Mouse (Mus musculus): ENCODE results near the gene Ehbp1l1.

Ehbp1l1 gene

DNA sequence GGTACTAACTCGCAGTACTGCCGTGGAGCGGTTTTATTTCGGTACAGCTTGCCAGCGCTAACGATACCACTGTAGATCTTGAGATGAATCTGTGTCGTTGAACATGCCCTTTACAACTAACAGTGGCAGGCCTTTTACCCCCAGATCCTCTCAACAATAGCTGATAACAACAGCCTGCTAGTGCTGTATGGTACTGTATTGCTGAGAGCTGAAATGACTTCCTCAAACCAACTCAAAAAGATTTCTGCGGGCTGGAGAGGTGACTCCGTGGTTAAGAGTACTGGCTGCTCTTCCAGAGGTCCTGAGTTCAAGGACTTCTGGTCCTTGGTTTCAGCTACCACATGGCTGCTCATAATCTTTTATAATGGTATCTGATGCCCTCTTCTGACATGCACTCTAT, 8.2 kb upstream of the Ehbp1l1 start:
- DNase-seq (ENCODE audit: low spot score in 2 of 2) = no peak

DNA sequence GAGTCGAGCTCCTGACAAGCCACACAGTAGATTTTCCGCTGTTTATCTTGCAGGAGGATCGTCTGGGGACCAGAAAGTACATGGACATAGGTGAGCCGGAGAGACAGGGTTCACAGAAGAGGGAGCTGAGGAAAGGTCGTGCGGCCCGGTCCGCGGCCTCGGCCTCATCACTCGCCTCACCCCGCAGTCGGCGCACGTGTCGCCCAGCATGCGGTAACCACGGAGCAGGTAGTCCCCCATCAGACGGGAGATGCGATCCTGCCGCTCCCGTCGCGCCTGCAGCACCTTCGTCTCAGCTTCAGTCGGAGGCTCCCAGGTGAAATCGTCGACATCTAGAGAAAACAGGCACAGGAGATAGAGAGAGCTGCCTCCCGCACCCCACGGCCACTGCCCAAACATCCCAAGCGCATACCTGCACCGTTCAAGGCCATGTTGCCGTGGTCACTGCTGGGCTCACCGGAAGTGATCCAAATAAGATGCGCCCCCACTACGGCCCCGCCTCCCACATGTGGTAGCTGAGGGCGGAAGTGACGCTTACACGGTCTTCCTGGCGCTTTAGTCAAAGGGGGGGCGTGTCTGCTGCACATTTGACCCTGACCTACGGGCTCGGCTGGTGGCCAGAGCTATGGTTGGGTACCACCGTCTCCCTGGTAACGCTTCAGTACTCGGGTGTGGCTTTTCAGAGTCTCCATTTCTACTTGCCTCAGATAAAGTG, 5.3 kb upstream of the Ehbp1l1 start:
- peak; percentile 96 for DNase-seq (ENCODE audit: low spot score in 2 of 2)

DNA sequence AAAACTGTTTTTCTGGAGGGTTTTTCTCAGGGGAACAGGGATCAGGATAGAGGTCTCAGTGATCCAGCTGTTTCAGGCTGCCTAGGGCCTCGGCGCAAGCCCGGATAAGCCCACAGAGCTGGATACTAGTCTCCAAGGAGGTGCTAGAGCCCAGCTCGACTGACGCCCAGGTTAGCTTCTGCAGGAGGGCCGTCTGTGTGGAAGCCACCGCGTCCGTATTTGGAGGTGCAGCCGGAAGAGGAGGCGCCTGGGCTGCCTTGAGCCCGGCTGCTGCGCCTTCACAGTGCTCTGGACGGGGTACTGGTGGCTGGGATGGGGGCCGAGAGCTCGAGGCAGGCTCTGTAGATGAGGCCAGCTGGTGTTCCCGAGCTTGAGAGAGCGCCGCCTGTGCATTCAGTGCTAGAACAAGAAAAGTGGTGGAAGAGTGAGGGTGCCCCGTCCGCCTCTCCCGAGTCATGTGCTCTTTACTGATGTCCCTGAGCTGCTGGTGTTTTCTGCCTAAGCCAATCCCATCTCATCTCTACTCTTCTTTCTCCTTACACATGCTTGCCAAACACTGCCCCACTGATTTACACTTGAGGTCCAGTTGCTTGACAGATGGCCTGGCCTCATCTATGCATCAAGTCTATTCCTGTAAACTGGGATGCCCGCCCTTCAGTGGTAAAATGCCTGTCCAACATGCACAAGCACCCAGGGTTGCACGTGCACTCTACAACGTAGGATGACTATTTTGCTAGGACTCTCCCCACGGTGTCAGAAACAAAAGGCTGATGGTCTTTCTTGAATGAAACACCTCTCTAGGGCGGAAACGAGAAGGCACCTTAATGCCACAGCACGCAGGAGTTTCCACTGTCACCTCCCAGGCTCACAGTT, 4.4 kb upstream of the Ehbp1l1 start:
- DNase-seq (ENCODE audit: low spot score in 2 of 2) = peak; percentile 49 to 59

DNA sequence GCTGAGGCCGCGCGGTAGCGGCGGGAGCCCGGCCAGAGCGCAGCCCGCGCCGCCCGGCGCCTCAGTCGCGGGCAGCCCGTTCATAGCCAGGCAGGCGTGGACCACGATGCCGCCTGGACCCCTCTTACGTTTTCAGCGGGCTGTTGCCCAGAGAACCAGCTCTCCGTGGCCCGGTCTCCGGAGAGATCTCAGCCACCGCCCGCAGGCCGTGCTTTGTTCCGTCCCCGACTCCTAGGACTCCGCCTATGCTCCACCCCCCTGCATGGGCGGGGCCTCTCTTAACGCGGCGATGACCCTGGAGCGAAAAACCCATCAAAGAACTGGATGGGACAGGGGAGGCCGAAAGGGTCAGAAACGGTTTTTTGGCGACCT, 3.3 kb upstream of the Ehbp1l1 start, which contains the start of gene Fam89b:
Fam89b (minus strand) TSS at position 210 of the 372 bp plus-strand sequence.
- DNase-seq (ENCODE audit: low spot score in 2 of 2) = peak; percentile 91

DNA sequence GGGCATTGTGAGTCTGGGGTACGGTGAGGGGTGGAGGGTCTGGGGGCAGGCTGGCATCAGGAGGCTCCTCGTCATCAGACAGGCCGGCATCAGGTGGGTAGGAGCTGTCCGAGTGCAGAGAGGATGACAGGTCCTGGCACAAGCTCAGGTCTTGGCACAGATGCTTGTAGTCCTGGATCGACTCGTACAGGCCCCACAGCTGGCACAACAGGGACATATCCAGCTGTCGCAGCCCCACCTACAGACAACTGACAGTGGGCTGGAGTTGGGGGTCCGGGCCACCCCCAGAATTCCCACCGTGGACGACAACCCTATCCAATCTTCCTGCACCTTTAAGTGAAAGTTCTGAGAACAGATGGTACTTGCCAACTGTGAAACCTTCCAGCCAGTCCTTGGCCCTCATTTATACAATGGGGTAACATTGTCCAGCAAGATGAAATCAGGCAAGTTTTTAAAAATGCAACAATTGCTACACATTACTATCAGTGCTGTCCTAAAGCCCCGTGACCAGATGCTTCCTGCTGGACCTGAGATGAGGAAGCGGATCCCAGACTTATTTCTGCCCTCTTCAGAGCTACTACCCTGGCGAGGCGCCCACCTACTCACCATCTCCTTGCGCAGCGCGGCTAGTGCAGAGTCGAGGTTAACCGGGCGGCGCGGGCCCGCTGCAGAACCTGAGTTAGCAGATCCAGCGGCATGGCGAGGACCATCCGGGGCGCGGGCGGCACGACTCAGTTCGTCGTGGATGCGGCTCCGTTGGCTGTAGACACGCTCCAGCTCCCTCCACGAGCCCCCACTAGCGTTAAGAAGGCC, 2.7 kb upstream of the Ehbp1l1 start:
- peak; percentile 81 to 82 for DNase-seq (ENCODE audit: low spot score in 2 of 2)

DNA sequence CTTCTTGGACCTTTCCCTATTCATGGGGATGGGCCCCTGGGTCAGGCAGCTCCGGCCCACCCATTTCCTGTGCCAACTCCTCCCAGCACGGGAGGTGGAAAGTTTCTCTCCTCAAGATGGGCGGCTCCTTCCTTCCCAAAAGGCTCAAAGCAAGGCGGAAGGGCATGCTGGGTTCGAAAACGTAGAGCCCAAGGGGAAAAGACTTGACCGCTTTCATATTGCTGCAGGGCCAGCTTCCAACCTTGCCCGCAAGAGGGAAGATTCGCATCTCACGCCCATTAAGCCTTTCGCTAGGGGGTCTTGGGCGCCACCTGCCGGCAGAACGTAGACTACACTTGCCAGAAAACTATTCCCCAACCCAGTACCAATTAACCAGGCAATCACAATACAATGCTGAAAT, 1.6 kb upstream of the Ehbp1l1 start:
- DNase-seq (ENCODE audit: low spot score in 2 of 2) = peak; percentile 84 to 91

DNA sequence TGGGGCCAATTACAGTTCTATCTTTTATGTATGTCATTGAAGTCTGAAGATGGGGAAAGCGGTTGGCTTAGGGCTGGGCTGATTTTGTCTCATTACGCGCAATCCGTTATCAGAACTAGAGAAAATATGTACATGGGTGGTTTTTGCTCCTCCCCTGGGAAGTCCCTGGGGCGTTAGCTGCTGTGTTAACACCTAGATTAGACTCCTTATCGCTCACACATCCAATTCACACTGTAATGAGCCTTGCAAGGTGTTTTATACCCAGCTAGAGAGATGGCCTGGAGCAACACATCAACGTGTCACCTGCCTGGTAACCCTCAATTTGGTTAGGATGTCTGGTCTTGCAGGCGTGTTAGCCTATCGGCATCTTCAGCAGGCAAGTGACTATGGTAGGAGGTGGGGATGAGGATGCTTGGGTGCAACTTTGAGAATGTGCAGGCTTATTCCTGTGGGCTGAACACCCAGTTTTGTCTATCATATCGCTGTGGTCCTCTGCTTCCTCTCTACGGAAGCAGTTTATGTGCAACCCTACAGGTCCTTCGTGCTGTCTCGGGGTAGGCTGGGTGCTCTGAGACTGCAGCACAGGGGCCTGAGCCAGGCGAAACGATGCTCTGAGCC, 953 bp upstream of the Ehbp1l1 start:
- DNase-seq (ENCODE audit: low spot score in 2 of 2) = no peak

DNA sequence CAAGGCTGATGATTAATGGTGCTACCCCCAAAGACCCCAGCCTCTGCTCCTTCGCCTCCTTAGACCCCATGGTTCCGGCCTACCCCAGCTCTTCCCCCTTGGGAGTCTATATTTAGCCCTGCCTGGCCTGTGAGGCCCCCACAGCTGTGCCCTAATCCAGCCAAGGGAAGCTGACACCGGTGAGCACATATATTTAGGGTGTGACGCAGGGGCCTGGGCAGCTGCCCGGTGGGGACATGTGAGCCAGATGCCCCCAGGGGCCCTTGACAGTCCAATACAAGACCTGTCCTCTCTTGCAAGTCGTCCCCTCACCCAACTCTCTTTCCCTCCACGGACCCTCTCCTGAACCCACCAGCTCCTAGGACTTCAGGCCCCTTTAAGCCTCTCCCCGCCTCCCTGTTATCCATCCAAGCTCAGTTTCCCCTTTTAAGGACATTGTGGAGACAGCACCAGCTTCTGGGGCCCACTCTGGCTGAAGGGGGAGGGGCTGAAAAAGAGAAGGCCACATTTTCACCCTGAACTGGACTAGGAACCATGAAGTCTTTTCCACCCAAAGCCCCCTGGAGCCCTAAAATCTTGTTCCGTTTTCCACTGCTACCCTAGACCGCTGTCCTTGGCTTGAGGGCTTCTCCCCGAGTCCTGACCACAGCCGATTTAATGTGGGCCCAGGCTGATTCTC, 949 bp downstream of the Ehbp1l1 start:
- DNase-seq (ENCODE audit: low spot score in 2 of 2) = no peak

DNA sequence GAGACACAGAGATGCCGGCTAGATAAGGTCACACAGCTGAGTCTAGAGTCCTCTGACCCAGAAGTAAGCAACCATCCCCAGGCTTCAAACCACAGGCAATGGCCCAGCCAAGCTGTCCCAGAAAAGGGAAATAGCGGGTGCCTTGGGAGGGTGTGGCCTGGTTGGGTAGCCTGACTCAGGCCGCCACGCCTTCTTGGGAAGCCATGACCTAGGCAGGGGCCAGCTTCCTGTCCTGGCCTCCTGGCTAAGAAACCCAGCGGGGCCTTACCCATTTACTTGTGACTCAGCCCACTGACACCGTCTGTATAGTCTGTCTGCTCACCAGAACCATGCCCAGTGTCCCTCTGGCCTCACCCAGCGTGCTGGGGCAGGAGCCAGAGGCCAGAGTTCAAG, 1.6 kb downstream of the Ehbp1l1 start:
- DNase-seq (ENCODE audit: low spot score in 2 of 2) = peak in 1 of 2 experiments; percentile 63

DNA sequence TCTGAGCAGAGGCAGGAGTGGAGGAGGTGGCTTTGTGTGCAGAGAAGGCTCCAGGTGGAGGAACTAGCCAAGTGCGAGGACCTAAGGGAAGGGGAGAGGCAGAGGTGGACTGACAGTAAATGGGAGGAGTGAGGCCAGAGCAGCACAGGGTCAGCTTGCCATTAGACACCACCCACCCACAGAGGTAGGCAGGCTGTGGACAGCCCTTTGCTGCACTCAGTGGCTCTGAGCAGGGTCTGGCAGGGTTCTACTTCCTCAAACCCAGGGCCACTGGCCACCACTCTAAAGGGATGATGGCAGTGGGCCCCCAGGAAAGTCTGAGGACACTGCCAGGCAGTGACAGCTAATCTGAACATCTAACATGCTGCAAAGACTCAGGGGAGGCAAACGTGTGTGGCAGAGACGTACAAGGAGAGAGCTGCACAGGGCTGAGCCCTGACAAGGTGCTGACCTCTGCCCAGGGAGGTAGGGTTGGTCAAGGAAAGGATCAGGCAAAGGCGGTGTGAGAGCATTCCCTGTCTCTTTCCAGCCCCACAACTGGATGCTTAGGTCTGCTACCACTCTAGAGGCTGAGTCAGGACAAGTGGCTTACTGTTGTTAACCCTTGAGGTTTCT, 2.1 kb downstream of the Ehbp1l1 start:
- no peak for DNase-seq (ENCODE audit: low spot score in 2 of 2)

DNA sequence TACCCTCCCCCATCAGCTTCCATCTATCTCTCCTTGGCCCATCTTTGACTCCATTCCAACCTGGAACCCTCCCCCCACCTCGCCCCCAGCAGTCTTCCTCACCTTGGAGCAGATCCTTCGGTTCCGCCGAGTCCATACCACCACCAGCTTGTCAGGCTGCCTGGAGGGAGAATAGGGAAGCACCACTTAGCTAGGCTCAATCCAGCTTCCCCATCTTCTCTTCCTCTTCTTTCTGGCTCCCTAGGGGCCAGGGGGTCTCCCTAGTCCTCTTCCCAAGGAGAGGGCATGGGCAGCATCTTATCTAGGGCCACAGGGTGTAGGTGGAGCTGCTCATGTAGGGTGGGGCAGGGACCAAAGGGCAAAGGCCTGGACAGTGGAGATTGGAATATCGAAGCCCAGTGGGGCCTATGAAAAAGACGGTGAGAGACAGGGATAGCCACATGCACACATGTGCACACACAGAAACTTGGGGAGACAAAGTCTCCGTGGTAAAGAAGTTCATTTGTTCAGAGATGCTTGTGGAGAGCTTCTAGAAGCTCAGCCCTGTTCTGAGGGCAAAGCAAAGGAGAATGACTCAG, 3.2 kb downstream of the Ehbp1l1 start:
- DNase-seq (ENCODE audit: low spot score in 2 of 2) = no peak

DNA sequence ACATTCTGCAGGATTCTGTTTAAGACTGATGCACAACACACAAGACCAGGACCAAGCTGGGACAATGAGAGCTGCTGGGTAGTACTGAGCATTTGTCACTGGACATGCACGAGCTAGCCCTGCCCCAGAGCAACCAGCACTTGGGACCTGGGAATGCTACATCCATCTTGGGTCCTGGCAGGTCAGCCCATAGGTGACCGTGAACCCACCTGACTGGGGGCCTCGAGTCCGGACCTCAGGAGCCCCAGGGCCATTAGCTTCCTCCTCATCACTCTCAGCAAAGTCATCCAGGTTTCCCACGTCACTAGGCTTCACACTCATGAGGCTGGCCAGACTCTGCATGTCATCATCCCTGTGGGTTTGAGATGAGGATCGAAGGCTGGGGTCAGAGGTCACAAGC, 4.9 kb downstream of the Ehbp1l1 start:
- no peak for DNase-seq (ENCODE audit: low spot score in 2 of 2)

DNA sequence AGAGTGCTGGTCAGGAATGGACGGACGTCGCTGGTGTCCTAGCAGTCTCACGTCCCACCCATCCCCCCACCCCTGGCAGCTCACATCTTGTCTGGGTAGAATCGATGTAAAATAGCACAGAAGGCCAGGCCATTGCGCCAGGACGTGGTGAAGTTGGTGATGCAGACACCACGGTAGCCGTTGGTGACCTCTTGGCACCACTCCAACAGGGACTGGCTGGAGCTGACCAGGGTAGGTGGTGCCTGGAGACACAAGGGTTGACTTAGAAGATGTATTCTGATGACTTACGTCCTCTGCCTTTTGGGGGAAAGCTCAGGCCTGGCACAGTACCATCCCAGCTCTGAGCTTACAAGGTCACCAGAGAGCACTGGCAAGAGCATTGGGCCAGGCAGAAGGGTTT, 9.2 kb downstream of the Ehbp1l1 start:
- peak; percentile 59 to 60 for DNase-seq (ENCODE audit: low spot score in 2 of 2)

DNA sequence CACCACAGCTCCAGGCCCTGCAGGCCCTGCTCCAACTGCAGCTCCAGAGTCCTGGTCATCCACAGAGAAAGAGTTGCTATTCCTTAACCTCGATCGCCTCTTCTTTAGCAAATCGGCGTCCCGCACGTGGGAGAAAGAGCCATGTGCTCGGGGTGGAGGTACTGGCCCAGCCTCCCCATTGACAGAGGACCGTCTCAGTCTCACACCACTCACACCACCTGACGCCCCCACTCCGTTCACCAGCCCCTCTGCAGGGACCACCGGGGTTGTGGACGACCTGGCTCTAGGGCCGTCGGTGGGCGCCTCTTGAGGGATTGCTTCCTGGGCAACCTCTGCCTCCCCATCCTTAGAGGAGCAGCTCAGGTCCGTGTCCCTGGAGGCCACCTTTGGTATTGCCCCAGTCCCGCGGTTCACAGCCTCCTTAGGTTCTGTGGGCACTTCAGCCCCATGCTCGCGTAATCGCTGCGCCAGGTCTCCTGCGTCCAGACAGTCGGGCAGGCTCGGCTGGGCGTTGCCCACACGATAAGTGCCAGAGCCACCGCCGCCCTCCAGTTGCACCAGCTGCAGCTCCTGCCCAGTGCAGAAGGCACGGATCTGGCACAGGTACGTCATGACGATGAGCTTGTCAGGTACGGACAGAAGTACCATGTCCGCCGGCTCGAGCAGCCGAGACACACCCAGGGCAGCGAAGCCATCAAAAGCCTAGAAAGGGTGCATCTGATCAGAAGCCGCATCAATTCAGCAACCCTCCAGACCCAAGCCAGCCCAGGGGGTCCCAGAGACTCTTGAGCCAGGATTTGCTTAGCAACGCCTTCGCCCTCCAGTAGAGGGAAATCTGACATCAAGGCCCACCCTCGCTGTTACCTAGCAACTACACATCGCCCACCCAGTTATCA, 10.1 kb downstream of the Ehbp1l1 start:
- DNase-seq (ENCODE audit: low spot score in 2 of 2) = peak; percentile 80 to 82

DNA sequence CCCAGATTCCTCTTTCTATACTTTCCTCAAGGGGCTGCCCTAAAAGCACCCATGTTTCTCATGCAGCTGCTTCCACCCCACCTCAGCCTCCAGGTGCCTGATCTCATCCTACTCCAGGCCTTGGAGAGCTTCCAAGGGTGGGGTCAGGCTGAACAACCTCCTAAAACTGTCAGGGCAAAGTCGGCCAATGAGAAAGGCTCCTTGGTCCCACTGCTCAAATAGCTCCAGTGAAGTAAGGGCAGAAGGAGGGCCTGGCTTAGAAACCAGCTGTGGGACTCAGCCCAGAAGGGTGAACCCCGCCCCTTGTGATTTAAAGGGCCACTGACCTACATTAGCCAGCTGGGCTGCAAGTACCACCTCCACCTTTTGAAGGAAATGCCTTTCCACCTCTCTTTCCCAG, 12.4 kb downstream of the Ehbp1l1 start:
- peak in 1 of 2 experiments; percentile 67 for DNase-seq (ENCODE audit: low spot score in 2 of 2)

DNA sequence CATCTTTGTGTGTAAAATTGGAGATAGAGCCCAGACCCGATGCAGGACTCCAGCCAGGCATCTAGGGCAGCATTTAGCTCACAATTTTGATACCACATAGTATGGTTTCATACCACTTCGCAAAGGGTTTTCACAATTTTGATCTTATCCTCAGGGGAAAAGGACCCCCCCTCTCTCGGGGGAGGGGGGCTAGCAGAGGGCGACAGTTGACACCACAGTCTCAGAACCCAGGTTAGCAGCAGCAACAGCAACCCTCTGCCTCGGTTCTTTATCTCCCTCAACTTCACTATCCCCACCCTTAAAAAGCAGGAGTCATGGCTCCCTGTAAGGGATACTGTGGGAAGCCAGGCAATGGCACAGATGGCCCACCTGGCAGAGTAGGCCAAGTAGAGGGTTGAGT, 12.9 kb downstream of the Ehbp1l1 start:
- no peak for DNase-seq (ENCODE audit: low spot score in 2 of 2)

DNA sequence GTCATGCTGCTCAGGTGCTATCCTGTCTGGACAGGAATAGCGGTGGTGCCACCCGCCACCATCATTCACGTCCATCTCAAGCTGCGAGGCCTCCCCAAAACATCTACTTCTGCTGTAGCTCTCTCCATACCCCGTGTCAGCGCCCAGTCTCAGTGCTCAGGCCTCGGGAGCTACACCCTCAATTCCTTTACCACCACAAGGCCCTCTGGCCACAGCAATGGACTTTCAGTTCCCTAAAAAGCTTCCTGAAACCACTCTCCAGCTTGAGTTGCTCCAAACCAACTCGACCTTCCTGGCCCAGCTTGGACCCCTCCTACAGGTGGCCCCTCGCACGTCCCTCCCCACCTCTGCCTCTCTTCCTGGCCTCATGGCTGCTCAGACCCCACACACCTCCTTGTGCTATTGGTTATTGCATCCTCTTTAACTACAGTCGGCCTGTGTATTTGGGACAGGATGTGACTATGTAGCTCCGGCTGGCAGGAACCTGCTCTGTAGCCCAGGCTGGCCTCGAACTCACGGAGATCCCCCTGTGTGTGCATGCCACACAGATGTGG, 14.1 kb downstream of the Ehbp1l1 start:
- DNase-seq (ENCODE audit: low spot score in 2 of 2) = peak in 1 of 2 experiments; percentile 36

DNA sequence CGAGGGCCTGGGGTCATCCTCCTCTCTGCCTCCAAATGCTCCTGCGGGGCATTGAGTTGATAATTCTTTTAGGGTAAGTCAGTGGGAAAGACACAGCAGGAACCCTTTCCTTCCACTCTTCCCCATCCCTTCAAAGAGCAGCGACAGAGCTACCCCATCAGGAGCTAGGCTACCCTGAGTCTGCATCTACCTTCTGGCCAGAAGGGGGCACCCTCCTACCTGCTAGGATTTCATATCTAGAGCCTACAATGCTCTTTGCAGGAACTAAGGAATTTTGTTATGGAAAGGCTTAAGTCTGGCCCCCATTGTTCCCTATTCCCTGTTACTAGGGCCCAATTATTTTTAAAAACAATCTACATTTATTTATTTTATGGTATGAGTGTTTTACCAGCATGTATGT, 14.9 kb downstream of the Ehbp1l1 start:
- DNase-seq (ENCODE audit: low spot score in 2 of 2) = peak; percentile 72 to 81

DNA sequence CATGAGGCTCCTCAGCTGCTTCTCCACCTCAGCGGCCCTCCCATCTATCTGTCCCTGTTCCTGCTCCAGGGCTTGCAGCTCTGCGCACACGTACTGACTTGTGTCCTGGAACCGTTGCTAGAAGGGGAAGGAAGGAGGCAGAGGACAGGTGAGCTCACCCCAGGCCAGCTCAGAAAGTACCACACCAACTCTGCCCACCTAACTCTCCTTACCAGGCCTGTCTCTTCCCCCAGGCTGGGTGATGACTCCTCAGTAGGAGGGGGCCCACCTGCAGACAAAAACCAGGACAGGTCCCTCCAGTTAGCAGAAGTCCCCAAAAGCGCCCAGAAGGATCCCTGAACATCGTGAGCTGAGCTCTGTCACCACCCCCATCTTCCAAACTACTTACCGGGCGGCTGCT, 15.5 kb downstream of the Ehbp1l1 start:
- DNase-seq (ENCODE audit: low spot score in 2 of 2) = no peak

Data from right cerebral cortex, postnatal 10 days (tissue).